In the genomic region with DNA sequence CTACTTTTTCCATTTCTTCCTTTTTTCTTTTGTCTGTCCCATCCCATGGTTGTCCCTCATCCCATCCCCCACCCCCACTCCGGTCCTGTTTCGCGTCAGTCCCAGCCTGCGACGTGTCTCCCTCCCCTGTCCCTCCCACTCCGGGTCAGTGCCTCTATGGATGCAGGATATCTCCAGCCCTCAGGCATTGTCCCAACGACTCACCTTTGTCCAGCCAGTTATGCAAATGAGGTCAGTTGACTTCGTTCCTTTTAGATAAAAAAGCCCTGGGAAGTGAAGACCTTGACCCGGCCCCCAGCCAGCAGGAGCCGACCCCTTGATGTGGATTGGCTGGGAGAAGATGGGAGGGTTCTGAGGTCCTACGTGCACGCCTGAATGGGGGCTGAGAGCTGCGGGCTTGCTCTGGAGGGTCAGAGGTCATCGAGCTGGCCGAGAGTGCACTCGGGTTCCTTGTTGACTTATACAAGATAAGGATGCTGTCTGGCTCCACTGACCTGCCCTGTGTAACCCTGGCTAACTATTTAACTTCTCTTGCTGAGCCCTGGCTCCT, we compare ENCODE assay signal across 9 mouse cellular contexts. TPM values are rescaled to one million over a fixed set of nuclear protein-coding genes. Genes with fewer than 3 reads are reported as not detected.
DNase-seq lines count a peak whose midpoint lies in the region; ATAC-seq and TF ChIP-seq lines count a peak whose summit lies in the region.
"Had no signal": no experiment of that assay in that cellular context is flagged by ENCODE, and none has a peak within 500 bp of the region (broad histone marks: within the 10 kb centered on the region; RNA-seq: fewer than 3 reads in every experiment).

No protein-coding gene starts in this region.

- TF ChIP-seq CTCF in heart, adult 2 months (IDR thresholded peaks at IDR 0.05) = no peak
- TF ChIP-seq CTCF in cerebellum, adult 2 months (IDR thresholded peaks at IDR 0.05; ENCODE audit: borderline replicate concordance, insufficient read depth, low read depth, low read length) = no peak

- H3K27ac ChIP-seq in heart, embryonic 10.5 days = peak overlapping the region; percentile 87
- H3K27ac ChIP-seq in heart, adult 2 months = no peak overlapping the region
- H3K27ac ChIP-seq in embryonic facial prominence, embryonic 12.5 days = no peak overlapping the region
- H3K27ac ChIP-seq in cerebellum, adult 2 months (ENCODE audit: insufficient read depth, low read length) = no peak overlapping the region

- H3K9ac ChIP-seq in heart, adult 2 months (ENCODE audit: low read depth, low read length) = no peak overlapping the region
- peak overlapping the region; percentile 42; the same call in 1 of the 2 replicates for H3K9ac ChIP-seq in embryonic facial prominence, embryonic 12.5 days

- ATAC-seq in embryonic facial prominence, embryonic 12.5 days (ENCODE audit: insufficient number of reproducible peaks, insufficient read depth, low FRiP score, low TSS enrichment) = peak; percentile 49; the same call in 1 of the 2 replicates

- TF ChIP-seq POLR2A in heart, adult 2 months (IDR thresholded peaks at IDR 0.05; ENCODE audit: insufficient read depth, low read depth, low read length) = no peak
- no peak for TF ChIP-seq POLR2A in cerebellum, adult 2 months (IDR thresholded peaks at IDR 0.05; ENCODE audit: borderline replicate concordance, insufficient read depth, low read length)

- WGBS in heart, embryonic 10.5 days = under 1% methylated on average over 16 of the region's 16 CpGs
- WGBS in heart, adult 2 months = 4% methylated on average over 16 of the region's 16 CpGs
- WGBS in embryonic facial prominence, embryonic 12.5 days = 1% methylated on average over 16 of the region's 16 CpGs
- WGBS in cerebellum, adult 2 months = 7% methylated on average over 16 of the region's 16 CpGs

- H3K9me3 ChIP-seq in heart, embryonic 10.5 days = no peaks in the 10 kb centered on the region
- no peaks in the 10 kb centered on the region for H3K9me3 ChIP-seq in embryonic facial prominence, embryonic 12.5 days

- H3K4me1 ChIP-seq in heart, embryonic 10.5 days = peaks cover 25% of the 10 kb centered on the region
- H3K4me1 ChIP-seq in heart, adult 2 months (ENCODE audit: control insufficient read depth, insufficient read depth, low read length) = peaks cover 1% of the 10 kb centered on the region; the same call in 1 of the 2 replicates
- peaks cover 12% of the 10 kb centered on the region for H3K4me1 ChIP-seq in embryonic facial prominence, embryonic 12.5 days
- no peaks in the 10 kb centered on the region for H3K4me1 ChIP-seq in cerebellum, adult 2 months (ENCODE audit: control insufficient read depth, insufficient read depth, low read length)

- 0 out of 2 replicates have a peak, but pooled peaks cover 11% of the 10 kb centered on the region for H3K36me3 ChIP-seq in heart, embryonic 10.5 days
- H3K36me3 ChIP-seq in heart, adult 2 months (ENCODE audit: control insufficient read depth, insufficient read depth, low read length) = no peaks in the 10 kb centered on the region
- H3K36me3 ChIP-seq in embryonic facial prominence, embryonic 12.5 days = no peaks in the 10 kb centered on the region; the same call in 1 of the 2 replicates

- intact Hi-C loops in heart, adult 2 months (cut with DNase I) = loop anchor here (2.0 to 5.0 kb wide), 3 partner anchors 71 to 231 kb away; no protein-coding TSS in a partner anchor
- intact Hi-C loops in left cerebral cortex, postnatal 36 days (cut with DNase I) = loop anchor here (5.0 to 10.0 kb wide), 2 partner anchors 59 to 116 kb away; a partner anchor contains a TSS

- H3K4me2 ChIP-seq in embryonic facial prominence, embryonic 12.5 days (replicated peaks) = peak overlapping the region; percentile 54

- no peak for TF ChIP-seq EP300 in heart, adult 2 months (IDR thresholded peaks at IDR 0.05; ENCODE audit: insufficient read depth, low read depth, low read length)

- peak; percentile 95 for DNase-seq in heart, embryonic 10.5 days (ENCODE audit: low spot score)
- DNase-seq in heart, adult 2 months = no peak
- peak; percentile 51 for DNase-seq in kidney, adult 11 months
- peak; percentile 20 for DNase-seq in lung, postnatal 10 days
- DNase-seq in cerebellum, adult 2 months = no peak
- no peak for DNase-seq in spleen, postnatal 10 days (ENCODE audit: low spot score in 2 of 2)
- DNase-seq in left cerebral cortex, postnatal 36 days (ENCODE audit: low spot score in 2 of 2) = no peak

- peak overlapping the region; percentile 62 for H3K4me3 ChIP-seq in heart, embryonic 10.5 days
- no peak overlapping the region for H3K4me3 ChIP-seq in heart, adult 2 months
- peak overlapping the region; percentile 39 for H3K4me3 ChIP-seq in embryonic facial prominence, embryonic 12.5 days
- no peak overlapping the region for H3K4me3 ChIP-seq in cerebellum, adult 2 months (replicated peaks; ENCODE audit: insufficient read depth, low read depth, low read length)

- H3K79me2 ChIP-seq in heart, adult 2 months (replicated peaks; ENCODE audit: control insufficient read depth, insufficient read depth, low read length) = no peaks in the 10 kb centered on the region

- H3K27me3 ChIP-seq in heart, embryonic 10.5 days (ENCODE audit: insufficient read depth, poor library complexity, severe bottlenecking) = no peaks in the 10 kb centered on the region
- H3K27me3 ChIP-seq in heart, adult 2 months (ENCODE audit: control insufficient read depth, insufficient read depth, low read length) = no peaks in the 10 kb centered on the region
- H3K27me3 ChIP-seq in embryonic facial prominence, embryonic 12.5 days = no peaks in the 10 kb centered on the region
- H3K27me3 ChIP-seq in cerebellum, adult 2 months (ENCODE audit: control insufficient read depth, insufficient read depth, low read length) = no peaks in the 10 kb centered on the region
- H3K27me3 ChIP-seq: Patski had no signal

RNA-seq across cellular contexts. Expression of a gene that starts 8.4 kb away (rescaled TPM):
- 321 and 398 TPM in 2 replicates for polyA plus RNA-seq in heart, embryonic 10.5 days (2016; fragmentation: Nextera tagmentation; extraction: Ambion mirVana)
- 10 to 100 TPM; 77.6 to 92.9 TPM for total RNA-seq in heart, adult 2 months (2021)
- 48.8 and 52.2 TPM in 2 replicates for polyA plus RNA-seq in heart, adult 2 months (2012; rRNA removed)
- polyA plus RNA-seq in embryonic facial prominence, embryonic 12.5 days (2016; fragmentation: Nextera tagmentation; extraction: Ambion mirVana) = 368 and 387 TPM in 2 replicates
- 85.5 and 90.8 TPM in 2 replicates for polyA plus RNA-seq in cerebellum, adult 2 months (2012; rRNA removed)
- 10 to 100 TPM; 86.8 to 94.0 TPM for total RNA-seq in left cerebral cortex, postnatal 36 days (2021)

RNA-seq across cellular contexts. Expression of a gene that starts 19.8 kb away (rescaled TPM):
- 13.5 and 14.3 TPM in 2 replicates for polyA plus RNA-seq in heart, embryonic 10.5 days (2016; fragmentation: Nextera tagmentation; extraction: Ambion mirVana)
- 10 to 100 TPM; 10.6 to 10.8 TPM for total RNA-seq in heart, adult 2 months (2021)
- 17.0 and 19.3 TPM in 2 replicates for polyA plus RNA-seq in heart, adult 2 months (2012; rRNA removed)
- 15.9 and 16.7 TPM in 2 replicates for polyA plus RNA-seq in embryonic facial prominence, embryonic 12.5 days (2016; fragmentation: Nextera tagmentation; extraction: Ambion mirVana)
- 25.4 and 26.4 TPM in 2 replicates for polyA plus RNA-seq in cerebellum, adult 2 months (2012; rRNA removed)
- total RNA-seq in left cerebral cortex, postnatal 36 days (2021) = 10 to 100 TPM; 24.4 to 30.5 TPM

RNA-seq across cellular contexts. Expression of a gene that starts 26.2 kb away (rescaled TPM):
- polyA plus RNA-seq in heart, embryonic 10.5 days (2016; fragmentation: Nextera tagmentation; extraction: Ambion mirVana) = 81.1 and 87.1 TPM in 2 replicates
- total RNA-seq in heart, adult 2 months (2021) = 100 to 1,000 TPM; 107 to 116 TPM
- 51.0 and 86.7 TPM in 2 replicates for polyA plus RNA-seq in heart, adult 2 months (2012; rRNA removed)
- polyA plus RNA-seq in embryonic facial prominence, embryonic 12.5 days (2016; fragmentation: Nextera tagmentation; extraction: Ambion mirVana) = 83.9 and 91.4 TPM in 2 replicates
- polyA plus RNA-seq in cerebellum, adult 2 months (2012; rRNA removed) = 64.8 and 74.9 TPM in 2 replicates
- total RNA-seq in left cerebral cortex, postnatal 36 days (2021) = 100 to 1,000 TPM; 115 to 131 TPM

RNA-seq across cellular contexts. Expression of a gene that starts 54.8 kb away (rescaled TPM):
- 244 and 290 TPM in 2 replicates for polyA plus RNA-seq in heart, embryonic 10.5 days (2016; fragmentation: Nextera tagmentation; extraction: Ambion mirVana)
- total RNA-seq in heart, adult 2 months (2021) = 100 to 1,000 TPM; 663 to 774 TPM
- polyA plus RNA-seq in heart, adult 2 months (2012; rRNA removed) = 732 and 838 TPM in 2 replicates
- 181 and 185 TPM in 2 replicates for polyA plus RNA-seq in embryonic facial prominence, embryonic 12.5 days (2016; fragmentation: Nextera tagmentation; extraction: Ambion mirVana)
- polyA plus RNA-seq in cerebellum, adult 2 months (2012; rRNA removed) = 285 and 286 TPM in 2 replicates
- total RNA-seq in left cerebral cortex, postnatal 36 days (2021) = 100 to 1,000 TPM; 211 to 254 TPM

Comparison
In these comparisons a context has a peak if more than half of its experiments do, and no peak if none do; other contexts are left out.
1. DNase-seq: peak in heart, embryonic 10.5 days (single experiment), kidney, adult 11 months (single experiment) and lung, postnatal 10 days (single experiment); none in heart, adult 2 months (0 of 2), cerebellum, adult 2 months (0 of 2), spleen, postnatal 10 days (0 of 2) and left cerebral cortex, postnatal 36 days (0 of 2).
2. H3K4me3 ChIP-seq: peak in heart, embryonic 10.5 days (single experiment) and embryonic facial prominence, embryonic 12.5 days (single experiment); none in heart, adult 2 months (single experiment) and cerebellum, adult 2 months (single experiment).